Mouse (Mus musculus) heart, adult 2 months (tissue): Measurements from ENCODE around the gene Gm30302.
"Not testable (repeated sequence)": the region's sequence is repeated elsewhere in the genome, so short reads cannot be mapped to it uniquely, and the experiment has no call there.

Experiments used
- CTCF ChIP-seq: fragments of 200-600 bp; IDR thresholded peaks from 2 replicates; pipeline ENCODE4 v1.8.1; 2022; ENCODE audit warnings: antibody characterized with exemption, mild to moderate bottlenecking, moderate library complexity
- POLR2A ChIP-seq: fragments of 200-500 bp; IDR thresholded peaks from 2 replicates; pipeline ENCODE4 v1.6.1; 2011; ENCODE audit warnings: mild to moderate bottlenecking, low read depth, low read length, control low read depth; ENCODE audit not compliant: insufficient read depth

- TF ChIP-seq POLR2A, CTCF: not testable (repeated sequence)
These were observed 27.3 kb downstream of the Gm30302 start for GRCm38 (mm10) chr13:49771536-49771935.
